Mouse (Mus musculus): ENCODE data around the gene Gm853. TPM values are rescaled to one million over a fixed set of nuclear protein-coding genes. Genes with fewer than 3 reads are reported as not detected.

Gene Gm853
- polyA plus RNA-seq, 1 experiment from 2014 or later = not detected

DNA sequence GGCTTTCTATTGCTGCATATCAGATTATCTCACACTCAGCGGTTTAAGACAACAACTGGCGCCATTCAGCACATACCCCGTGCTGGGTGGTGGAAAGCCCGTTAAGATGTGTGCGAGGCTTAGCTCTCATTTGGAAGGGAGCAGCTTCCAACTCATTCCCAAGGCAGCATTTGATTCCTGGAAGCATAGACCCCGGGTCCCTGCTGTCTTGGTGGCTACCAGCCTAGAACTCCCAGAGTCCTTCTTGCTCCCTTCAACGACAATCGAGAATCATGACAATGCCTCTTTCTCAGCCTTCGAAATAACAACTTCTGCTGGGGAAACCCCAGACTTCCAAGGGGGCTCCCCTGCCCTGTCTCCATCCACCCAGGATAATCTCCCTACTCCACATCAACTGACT lies 35.8 kb downstream of the Gm853 start:
- 73% methylated on average over 9 of the region's 9 CpGs for WGBS
- Histone ChIP-seq H3K4me2 (no peak overlapping the region), H3K4me1 (peaks cover 4% of the 10 kb centered on the region; the same call in 1 of the 2 replicates), H3K36me3 (no peaks in the 10 kb centered on the region), H3K9ac (no peak overlapping the region), H3K27ac (no peak overlapping the region), H3K9me3 (no peaks in the 10 kb centered on the region), H3K4me3 (no peak overlapping the region), H3K27me3 (no peaks in the 10 kb centered on the region; the same call in 1 of the 2 replicates)
- ATAC-seq (ENCODE audit: insufficient number of reproducible peaks, insufficient read depth, low FRiP score, low TSS enrichment, low read depth) = no peak

DNA sequence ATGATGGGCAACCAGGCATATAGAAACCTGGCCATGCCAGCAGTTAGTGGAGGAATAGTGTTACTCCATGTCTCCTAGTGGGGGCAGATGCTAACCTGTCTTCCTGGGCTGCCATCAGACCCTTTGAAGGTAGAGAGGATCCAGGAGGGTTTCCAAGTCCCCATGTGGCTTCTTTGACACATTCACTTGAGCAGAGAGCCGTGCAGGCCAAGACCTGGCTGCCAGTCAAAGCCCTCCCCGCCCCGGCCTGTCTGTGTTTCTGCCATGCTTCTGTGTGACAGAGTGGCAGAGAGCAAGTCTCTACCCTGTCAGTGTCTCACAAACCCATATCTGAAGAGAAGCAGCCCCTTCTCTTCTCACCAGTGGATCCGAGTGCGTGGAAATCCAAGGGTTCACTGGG lies 38.3 kb downstream of the Gm853 start:
- 86% methylated on average over 5 of the region's 5 CpGs for WGBS
- Histone ChIP-seq H3K4me2 (no peak overlapping the region), H3K27ac (no peak overlapping the region), H3K9ac (no peak overlapping the region), H3K27me3 (no peaks in the 10 kb centered on the region), H3K9me3 (no peaks in the 10 kb centered on the region), H3K4me3 (no peak overlapping the region), H3K4me1 (peaks cover 4% of the 10 kb centered on the region; the same call in 1 of the 2 replicates), H3K36me3 (no peaks in the 10 kb centered on the region)
- ATAC-seq (ENCODE audit: insufficient number of reproducible peaks, insufficient read depth, low FRiP score, low TSS enrichment, low read depth) = no peak

DNA sequence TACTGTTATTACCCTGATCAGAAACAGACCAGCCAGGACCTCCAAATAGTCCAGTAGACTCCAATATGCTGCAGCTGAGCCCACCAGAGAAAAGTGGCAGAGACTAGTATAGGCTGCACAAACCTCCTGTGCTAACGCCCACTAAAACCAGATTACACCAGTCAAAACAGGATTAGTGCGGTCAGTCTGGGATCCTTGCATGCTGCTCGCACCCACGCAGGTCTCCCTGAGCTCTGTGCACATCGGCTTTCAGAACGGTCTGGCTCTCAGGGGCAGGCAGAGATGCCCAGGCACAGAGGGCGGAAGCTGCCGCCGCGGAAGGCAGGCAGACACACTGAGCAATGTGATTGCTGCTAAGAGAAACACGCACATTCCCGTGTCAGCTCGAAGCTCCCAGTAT lies 39.2 kb downstream of the Gm853 start:
- Histone ChIP-seq H3K36me3 (no peaks in the 10 kb centered on the region), H3K27me3 (no peaks in the 10 kb centered on the region), H3K4me1 (no peaks in the 10 kb centered on the region), H3K4me2 (no peak overlapping the region), H3K4me3 (no peak overlapping the region), H3K9me3 (no peaks in the 10 kb centered on the region), H3K27ac (no peak overlapping the region), H3K9ac (no peak overlapping the region)
- 68% methylated on average over 13 of the region's 13 CpGs for WGBS
- no peak for ATAC-seq (ENCODE audit: insufficient number of reproducible peaks, insufficient read depth, low FRiP score, low TSS enrichment, low read depth)

DNA sequence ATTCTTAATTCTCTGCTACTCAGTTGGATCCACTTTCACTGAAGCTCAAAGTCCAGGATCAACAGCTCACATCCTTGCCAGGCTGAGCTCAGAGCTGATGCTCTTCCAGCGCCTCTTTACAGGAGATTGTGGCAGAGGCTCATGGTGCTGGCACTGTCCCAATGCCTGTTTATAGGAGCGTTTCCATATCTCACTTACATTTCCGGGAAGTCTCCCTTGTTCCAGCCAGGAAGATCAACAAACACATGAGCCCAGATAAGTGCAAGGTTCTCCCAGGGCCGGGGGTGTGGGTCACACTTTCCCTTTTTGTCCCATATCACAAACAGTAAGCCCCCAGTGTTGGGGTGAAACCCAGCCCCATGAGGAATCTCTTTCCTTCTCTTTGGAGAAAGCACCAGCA lies 40.3 kb downstream of the Gm853 start:
- 72% methylated on average over 4 of the region's 4 CpGs for WGBS
- Histone ChIP-seq H3K9ac (no peak overlapping the region), H3K36me3 (no peaks in the 10 kb centered on the region), H3K4me3 (no peak overlapping the region), H3K4me2 (no peak overlapping the region), H3K27ac (no peak overlapping the region), H3K9me3 (no peaks in the 10 kb centered on the region), H3K4me1 (peaks cover 9% of the 10 kb centered on the region), H3K27me3 (no peaks in the 10 kb centered on the region; the same call in 1 of the 2 replicates)
- ATAC-seq (ENCODE audit: insufficient number of reproducible peaks, insufficient read depth, low FRiP score, low TSS enrichment, low read depth) = no peak

DNA sequence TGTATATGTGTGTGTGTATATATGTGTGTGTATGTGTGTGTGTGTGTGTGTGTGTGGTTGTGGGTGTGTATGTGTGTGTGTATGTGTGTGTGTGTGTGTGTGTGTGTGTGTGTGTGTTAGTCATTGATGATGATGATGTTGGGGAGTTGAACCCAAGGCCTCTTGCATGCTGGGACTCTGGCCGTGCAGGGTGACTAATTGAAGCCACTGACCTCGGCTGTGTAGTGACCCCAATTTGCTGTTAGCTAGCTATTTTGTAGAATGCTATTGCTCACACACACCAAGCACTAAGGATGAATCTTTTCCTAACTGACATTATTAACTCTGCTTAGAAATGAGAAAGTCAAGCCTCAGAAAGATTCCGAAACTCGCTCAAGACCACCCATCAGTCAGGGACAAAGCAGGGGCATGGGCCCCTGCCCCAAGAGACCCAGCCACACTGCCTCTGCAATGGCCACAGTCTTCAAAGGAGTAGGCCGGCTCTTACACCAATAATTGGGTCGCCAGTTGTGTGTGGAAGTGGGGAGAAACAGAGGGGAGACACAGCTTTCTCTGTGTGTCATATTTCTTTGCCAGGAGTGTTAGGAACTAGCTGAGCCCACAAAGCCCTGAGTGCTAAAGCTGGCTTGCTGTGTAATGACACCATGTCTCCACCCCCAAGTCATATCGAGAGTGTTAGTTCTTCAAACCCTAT lies 41.1 kb downstream of the Gm853 start:
- H3K27ac ChIP-seq = no peak overlapping the region
- H3K4me3 ChIP-seq = no peak overlapping the region
- H3K4me2 ChIP-seq = no peak overlapping the region
- H3K36me3 ChIP-seq = no peaks in the 10 kb centered on the region
- H3K27me3 ChIP-seq = peaks cover 3% of the 10 kb centered on the region
- no peak for ATAC-seq (ENCODE audit: insufficient number of reproducible peaks, insufficient read depth, low FRiP score, low TSS enrichment, low read depth)
- 63% methylated on average over 7 of the region's 7 CpGs for WGBS
- H3K9ac ChIP-seq = no peak overlapping the region
- peaks cover 10% of the 10 kb centered on the region for H3K4me1 ChIP-seq
- H3K9me3 ChIP-seq = no peaks in the 10 kb centered on the region

DNA sequence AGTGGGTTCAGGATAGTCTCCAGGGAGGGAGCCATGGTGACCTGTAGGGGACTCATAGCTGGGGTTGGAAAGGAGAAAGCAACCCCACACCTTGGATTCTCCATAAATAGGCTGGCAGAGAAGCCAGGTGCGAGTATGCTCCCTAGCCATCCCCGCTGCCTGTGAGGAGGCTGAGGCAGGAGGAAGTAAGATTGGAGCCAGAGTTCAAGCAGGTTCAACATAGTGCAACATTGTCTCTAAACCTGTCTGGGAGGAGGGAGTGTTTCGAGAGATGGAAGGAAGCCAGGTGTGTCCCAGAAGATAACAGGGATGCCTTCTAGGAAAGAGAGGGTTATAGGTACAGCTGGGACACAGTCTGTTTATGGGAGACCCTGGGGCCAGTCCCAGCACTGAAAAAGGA lies 42.3 kb downstream of the Gm853 start:
- Histone ChIP-seq H3K9me3 (no peaks in the 10 kb centered on the region), H3K4me3 (no peak overlapping the region), H3K4me1 (peaks cover 18% of the 10 kb centered on the region), H3K27ac (no peak overlapping the region), H3K27me3 (peaks cover 13% of the 10 kb centered on the region), H3K36me3 (no peaks in the 10 kb centered on the region), H3K9ac (no peak overlapping the region), H3K4me2 (no peak overlapping the region)
- no peak for ATAC-seq (ENCODE audit: insufficient number of reproducible peaks, insufficient read depth, low FRiP score, low TSS enrichment, low read depth)
- WGBS = 88% methylated on average over 3 of the region's 3 CpGs

DNA sequence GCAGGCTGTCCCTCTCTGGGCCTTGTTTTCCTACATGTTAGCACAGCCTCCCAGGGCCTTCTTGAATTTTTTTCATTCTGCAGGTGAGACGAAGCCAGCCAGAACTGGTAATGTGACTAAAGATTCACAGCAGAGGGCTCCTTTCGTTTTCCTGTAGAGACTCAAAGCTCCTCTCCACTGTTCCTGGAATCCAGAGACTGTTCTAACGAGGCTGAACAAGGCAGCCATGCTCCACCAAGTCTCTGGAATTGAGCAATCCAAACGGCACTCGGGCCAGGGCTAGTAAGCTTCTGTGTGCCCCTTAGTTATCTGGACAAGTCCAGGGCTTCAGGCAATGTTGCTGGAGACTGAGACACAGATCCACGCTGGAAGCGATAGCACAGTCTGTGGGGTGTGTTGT lies 44.7 kb downstream of the Gm853 start:
- Histone ChIP-seq H3K36me3 (no peaks in the 10 kb centered on the region), H3K9me3 (no peaks in the 10 kb centered on the region), H3K9ac (0 out of 2 replicates have a peak overlapping the region, but pooled peaks have one; percentile 11), H3K27ac (no peak overlapping the region), H3K27me3 (peaks cover 34% of the 10 kb centered on the region), H3K4me3 (no peak overlapping the region), H3K4me2 (no peak overlapping the region), H3K4me1 (peaks cover 33% of the 10 kb centered on the region)
- WGBS = 47% methylated on average over 7 of the region's 7 CpGs
- ATAC-seq (ENCODE audit: insufficient number of reproducible peaks, insufficient read depth, low FRiP score, low TSS enrichment, low read depth) = no peak

DNA sequence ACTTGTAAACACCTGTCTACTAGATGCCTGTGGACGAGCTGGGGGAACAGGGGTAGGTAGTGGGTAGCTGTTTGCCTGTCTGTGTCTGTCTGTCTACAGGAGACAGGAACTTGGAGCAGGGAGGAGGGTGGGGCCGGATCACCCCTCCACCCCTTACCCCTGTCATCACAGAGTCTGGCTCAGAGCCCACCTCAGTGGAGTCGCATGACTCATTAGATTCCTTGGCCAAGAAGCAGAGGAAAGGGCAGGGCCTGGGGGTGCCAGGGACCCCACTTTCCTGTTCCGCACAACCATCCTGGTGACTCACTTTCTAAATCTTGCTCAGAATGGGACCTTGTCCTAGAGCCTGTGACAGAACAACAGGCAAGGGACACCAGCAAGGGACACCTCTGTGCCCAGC lies 45.1 kb downstream of the Gm853 start:
- no peaks in the 10 kb centered on the region for H3K36me3 ChIP-seq
- 0 out of 2 replicates have a peak overlapping the region, but pooled peaks have one; percentile 11 for H3K9ac ChIP-seq
- peaks cover 34% of the 10 kb centered on the region for H3K27me3 ChIP-seq
- H3K4me1 ChIP-seq = peaks cover 37% of the 10 kb centered on the region
- H3K4me3 ChIP-seq = no peak overlapping the region
- H3K4me2 ChIP-seq = no peak overlapping the region
- ATAC-seq (ENCODE audit: insufficient number of reproducible peaks, insufficient read depth, low FRiP score, low TSS enrichment, low read depth) = no peak
- H3K27ac ChIP-seq = no peak overlapping the region
- H3K9me3 ChIP-seq = no peaks in the 10 kb centered on the region
- 49% methylated on average over 4 of the region's 4 CpGs for WGBS

DNA sequence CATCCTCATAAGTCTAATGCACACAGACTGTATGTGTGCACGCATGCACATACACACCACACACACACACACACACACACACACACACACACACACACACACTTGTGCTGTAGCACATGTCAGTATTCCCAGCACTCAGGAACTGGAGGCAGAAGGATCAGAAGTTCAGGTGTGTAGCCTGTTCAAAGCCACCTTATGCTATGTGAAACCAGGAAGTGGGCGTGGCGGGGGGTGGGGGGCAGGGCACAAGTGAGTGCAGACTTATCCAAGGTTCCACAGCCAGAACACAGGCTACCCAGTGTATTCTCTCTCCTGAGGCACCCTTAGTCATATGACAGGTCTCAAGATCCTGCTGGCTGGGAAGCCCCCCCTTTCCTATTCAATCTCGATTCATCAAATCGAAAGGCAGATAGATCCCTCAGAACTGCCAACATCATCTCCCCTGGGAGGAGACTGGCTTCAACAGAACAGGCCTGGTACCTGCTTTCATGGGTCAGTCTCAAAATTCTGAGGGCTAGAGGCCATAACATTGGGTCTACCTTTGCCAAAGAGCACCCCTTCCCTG lies 46.0 kb downstream of the Gm853 start:
- no peak overlapping the region for H3K9ac ChIP-seq
- H3K27ac ChIP-seq = no peak overlapping the region
- WGBS = 64% methylated on average over 5 of the region's 5 CpGs
- ATAC-seq (ENCODE audit: insufficient number of reproducible peaks, insufficient read depth, low FRiP score, low TSS enrichment, low read depth) = no peak
- H3K4me3 ChIP-seq = no peak overlapping the region
- no peak overlapping the region for H3K4me2 ChIP-seq
- no peaks in the 10 kb centered on the region for H3K9me3 ChIP-seq
- peaks cover 46% of the 10 kb centered on the region for H3K4me1 ChIP-seq
- H3K36me3 ChIP-seq = no peaks in the 10 kb centered on the region
- peaks cover 34% of the 10 kb centered on the region for H3K27me3 ChIP-seq

DNA sequence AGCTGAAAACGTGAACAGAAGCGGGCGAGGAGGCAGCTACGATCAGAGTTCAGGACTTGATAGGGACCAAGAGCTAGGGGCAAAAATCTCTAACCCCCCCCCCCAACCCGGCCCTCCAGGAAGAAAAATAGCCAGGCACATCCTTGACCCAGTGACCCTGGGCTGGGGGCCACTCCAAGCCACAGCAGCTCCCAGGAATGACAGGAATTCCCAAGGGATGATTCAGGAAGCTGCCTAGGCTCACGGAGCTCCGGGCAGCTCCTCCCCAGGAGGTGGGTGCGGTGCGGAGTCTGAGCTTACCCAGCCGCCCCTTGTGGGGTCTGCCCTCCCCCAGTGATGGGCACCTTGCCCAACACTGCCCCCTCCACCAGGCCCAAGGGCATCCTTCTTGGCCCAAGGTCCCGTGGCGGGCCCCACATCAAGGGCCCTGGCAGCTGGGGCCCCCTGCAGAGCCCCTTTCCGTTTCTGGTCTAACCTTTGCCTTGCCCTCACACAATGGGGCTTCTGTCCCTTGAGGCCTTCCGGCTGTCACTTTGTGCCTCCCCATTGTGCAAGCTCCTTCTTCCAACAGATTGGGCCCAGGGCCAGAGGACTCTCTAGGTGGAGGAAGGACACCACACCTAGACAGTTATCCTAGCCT lies 47.0 kb downstream of the Gm853 start, which contains the start of gene Tinagl1:
Tinagl1 (minus strand) TSS at position 51 of the 640 bp plus-strand sequence.
- no peak within 1 kb of the TSS for H3K27ac ChIP-seq

DNA sequence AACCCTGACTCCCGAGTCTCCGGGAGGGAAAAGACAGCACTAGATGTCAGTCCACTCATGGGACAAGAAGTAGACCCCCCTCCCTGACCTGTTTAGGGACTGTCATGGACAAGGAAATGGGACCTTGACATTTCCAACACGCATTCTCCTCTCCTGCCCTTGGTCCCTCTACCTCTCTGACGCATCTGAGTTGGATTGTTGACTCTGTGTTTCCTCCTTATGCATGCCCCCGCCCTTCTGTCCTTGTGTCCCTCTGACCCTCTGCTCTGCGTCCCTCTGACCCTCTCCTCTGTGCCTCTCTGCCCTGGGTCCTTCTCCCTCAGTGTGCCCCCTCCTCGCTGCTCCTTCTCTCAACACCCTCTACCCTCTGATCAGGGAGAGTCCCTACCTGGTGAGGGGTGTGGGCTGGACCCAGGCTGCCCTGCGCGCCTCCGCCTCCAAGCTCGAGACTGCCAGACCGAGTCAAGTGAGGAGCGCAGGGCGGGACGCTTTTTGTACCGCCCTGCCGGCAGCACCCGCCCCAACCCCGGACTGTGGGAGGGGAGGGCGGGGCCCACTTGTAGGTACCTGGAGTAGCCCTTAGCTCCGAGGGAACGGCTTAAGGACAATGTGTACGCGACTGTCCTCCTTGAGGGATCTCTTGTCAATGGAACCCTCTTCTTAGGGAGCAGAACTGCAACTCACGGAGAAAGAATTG lies 47.7 kb downstream of the Gm853 start:
- 0 out of 2 replicates have a peak overlapping the region, but pooled peaks have one; percentile 27 for H3K9ac ChIP-seq
- H3K36me3 ChIP-seq = no peaks in the 10 kb centered on the region
- 2% methylated on average over 25 of the region's 25 CpGs for WGBS
- ATAC-seq (ENCODE audit: insufficient number of reproducible peaks, insufficient read depth, low FRiP score, low TSS enrichment, low read depth) = peak; percentile 57; the same call in 1 of the 2 replicates
- H3K27ac ChIP-seq = no peak overlapping the region
- H3K4me2 ChIP-seq = peak overlapping the region; percentile 57
- peaks cover 34% of the 10 kb centered on the region for H3K27me3 ChIP-seq
- H3K9me3 ChIP-seq = no peaks in the 10 kb centered on the region
- H3K4me3 ChIP-seq = peak overlapping the region; percentile 31
- H3K4me1 ChIP-seq = peaks cover 46% of the 10 kb centered on the region

More for the DNA sequence above, 47.0 kb downstream of the Gm853 start, which contains the start of gene Tinagl1:
- Histone ChIP-seq H3K36me3 (no peaks in the 10 kb centered on the region), H3K4me3 (peak within 1 kb of the TSS; percentile 31), H3K4me2 (peak within 1 kb of the TSS; percentile 57), H3K27me3 (peaks cover 34% of the 10 kb centered on the region), H3K9ac (peak within 1 kb of the TSS; percentile 27; the same call in 1 of the 2 replicates), H3K9me3 (no peaks in the 10 kb centered on the region), H3K4me1 (peaks cover 46% of the 10 kb centered on the region)
- 4% methylated on average over 14 of the region's 14 CpGs for WGBS
- ATAC-seq (ENCODE audit: insufficient number of reproducible peaks, insufficient read depth, low FRiP score, low TSS enrichment, low read depth) = no peak
